Mouse (Mus musculus) inflammation-experienced regulatory T-cells, adult 16 weeks (primary cell): Measurements from ENCODE around the gene Apobr. TPM values are rescaled to one million over a fixed set of nuclear protein-coding genes. Genes with fewer than 3 reads are reported as not detected.

ENCODE experiments used
- polyA plus RNA-seq: library from polyadenylated mRNA; unstranded; fragments of 100-300 nt; shearing (Covaris generic); gene quantifications from one replicate; pipeline ENCODE4 v1.2.1, GENCODE M21; 2017

Gene Apobr
- polyA plus RNA-seq: 3.6 TPM

GRCm38 (mm10) chr7:126584506-126584977, at the start of gene Apobr:
Apobr (plus strand) TSS chr7:126584942.

DNA sequence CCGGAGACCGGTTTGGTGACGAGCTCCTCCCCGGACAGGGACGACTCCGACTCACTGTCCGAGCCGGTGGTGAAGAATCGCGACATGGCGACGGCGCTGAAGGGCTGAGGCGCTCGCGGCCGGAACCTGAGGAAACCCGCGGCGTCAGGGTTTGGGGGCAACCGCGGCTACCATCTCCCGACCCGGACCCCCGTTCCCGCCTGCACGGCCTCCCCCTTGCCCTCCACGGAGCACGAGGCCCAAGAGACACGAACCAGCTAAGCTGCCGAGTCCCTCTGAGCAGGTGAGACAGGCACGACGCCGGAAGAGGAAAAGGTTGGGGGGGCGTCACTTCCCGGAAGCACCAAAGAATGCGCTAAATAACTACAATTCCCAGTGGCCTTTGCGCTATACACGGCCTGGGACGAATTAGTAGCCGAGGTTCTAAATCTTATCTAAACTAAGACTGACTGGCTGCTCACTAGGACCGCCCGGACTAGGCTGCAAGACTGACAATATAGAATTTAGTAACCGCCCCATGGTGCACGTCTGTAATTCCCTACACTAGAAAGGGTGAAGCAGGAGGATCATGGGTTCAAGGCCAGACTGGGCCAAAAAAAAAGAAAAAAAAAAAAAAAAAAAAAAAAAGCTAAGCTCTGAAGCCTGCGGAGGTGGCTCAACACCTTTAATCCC, 18.5 kb upstream of the Apobr start, which contains the start of gene Eif3c:
Gene Eif3c (minus strand): TSS at position 318 of the 672 bp plus-strand sequence.

GRCm38 (mm10) chr7:126585717-126586116, 975 bp downstream of the Apobr start, which contains the start of gene Cln3:
Cln3 (minus strand) TSS chr7:126585817.

DNA sequence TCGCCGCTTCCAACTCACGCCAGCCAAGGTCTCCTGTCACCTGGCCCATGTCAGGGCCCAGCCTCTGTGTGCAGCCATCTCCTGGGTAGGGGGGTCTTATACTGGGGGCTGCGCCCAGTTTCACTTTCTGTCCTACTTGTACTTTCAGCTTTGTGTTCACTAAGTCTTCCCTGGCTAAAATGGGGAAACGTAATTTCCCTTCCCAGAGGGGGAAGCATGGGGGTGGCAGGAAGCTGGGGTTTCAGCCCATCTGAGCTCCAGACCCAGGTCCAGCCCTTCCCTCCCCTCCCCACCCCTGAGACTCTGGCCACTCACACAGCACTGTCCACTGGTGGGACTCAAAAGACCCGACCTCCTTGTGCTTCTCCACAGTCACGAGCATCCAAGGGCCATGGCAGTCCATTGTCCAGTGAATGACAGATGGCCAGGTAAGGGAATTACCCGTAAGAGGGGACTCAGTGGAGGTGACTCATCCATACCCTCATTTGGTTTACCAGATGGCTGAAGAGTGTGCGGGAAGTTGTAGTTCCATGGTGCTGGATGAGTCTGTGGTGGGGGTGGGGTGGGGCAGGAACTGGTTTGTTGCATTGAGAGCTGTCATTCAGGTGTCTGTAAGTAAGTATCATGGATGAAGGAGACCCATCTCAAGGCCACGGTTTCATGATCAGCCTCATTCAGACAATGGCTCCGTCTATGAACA, 10.3 kb downstream of the Apobr start, which contains the start of gene Il27:
Gene Il27 (minus strand): TSS at position 80 of the 700 bp plus-strand sequence.

GRCm38 (mm10) chr7:126630824-126631518, 46.2 kb downstream of the Apobr start, which contains the start of gene Nupr1:
Nupr1 (minus strand) TSS chr7:126630861.

Other genes starting within 250 kb of the Apobr start
- gene Lat, start 215.4 kb upstream of the Apobr start, polyA plus RNA-seq: 827 TPM
- 90.3 TPM for gene Spns1, start 207.5 kb upstream of the Apobr start, polyA plus RNA-seq
- gene Nfatc2ip, start 188.2 kb upstream of the Apobr start, polyA plus RNA-seq: 4.8 TPM
- 5.3 TPM for gene Cd19, start 170.1 kb upstream of the Apobr start, polyA plus RNA-seq
- gene Rabep2, start 156.2 kb upstream of the Apobr start, polyA plus RNA-seq: 70.8 TPM
- 0.24 TPM for gene Atp2a1, start 121.8 kb upstream of the Apobr start, polyA plus RNA-seq
- 43.4 TPM for gene Sh2b1, start 109.5 kb upstream of the Apobr start, polyA plus RNA-seq
- 130 TPM for gene Tufm, start 97.6 kb upstream of the Apobr start, polyA plus RNA-seq
- 36.5 TPM for gene Atxn2l, start 81.5 kb upstream of the Apobr start, polyA plus RNA-seq
- gene Eif3c, start 18.5 kb upstream of the Apobr start, polyA plus RNA-seq: 223 TPM
- gene Cln3, start 875 bp downstream of the Apobr start, polyA plus RNA-seq: 123 TPM
- gene Il27, start 10.0 kb downstream of the Apobr start, polyA plus RNA-seq: not detected
- not detected for gene Nupr1, start 45.9 kb downstream of the Apobr start, polyA plus RNA-seq
- gene Sgf29, start 64.4 kb downstream of the Apobr start, polyA plus RNA-seq: 107 TPM
- 1.3 TPM for gene Sult1a1, start 91.5 kb downstream of the Apobr start, polyA plus RNA-seq
- gene Bola2, start 110.5 kb downstream of the Apobr start, polyA plus RNA-seq: 125 TPM
- 10.3 TPM for gene Slx1b, start 110.8 kb downstream of the Apobr start, polyA plus RNA-seq
- 3,429 TPM for gene Coro1a, start 122.8 kb downstream of the Apobr start, polyA plus RNA-seq
- gene Mapk3, start 174.7 kb downstream of the Apobr start, polyA plus RNA-seq: 33.0 TPM
- gene Gdpd3, start 181.4 kb downstream of the Apobr start, polyA plus RNA-seq: 1.9 TPM
- gene Ypel3, start 192.0 kb downstream of the Apobr start, polyA plus RNA-seq: 379 TPM
- 4.7 TPM for gene Tbx6, start 196.5 kb downstream of the Apobr start, polyA plus RNA-seq
- gene Ppp4c, start 207.6 kb downstream of the Apobr start, polyA plus RNA-seq: 458 TPM
- gene Fam57b, start 212.7 kb downstream of the Apobr start, polyA plus RNA-seq: not detected
- gene 4930451I11Rik, start 246.7 kb downstream of the Apobr start, polyA plus RNA-seq: not detected